Mouse (Mus musculus): ENCODE results near the gene Gm10985. TPM values are rescaled to one million over a fixed set of nuclear protein-coding genes. Genes with fewer than 3 reads are reported as not detected.
A peak's percentile ranks its signal among the peaks of the same experiment; 100 is the strongest.

Gm10985 gene
- not detected in 2 replicates for polyA plus RNA-seq (2016; fragmentation: Nextera tagmentation; extraction: Ambion mirVana)

GRCm38 (mm10) chr3:53844786-53845185 lies at the start of gene Gm10985:
Gm10985 (plus strand) TSS chr3:53845086.
- Histone ChIP-seq H3K36me3 (no peaks in the 10 kb centered on the region), H3K9ac (replicated peaks) (no peak within 1 kb of the TSS), H3K4me1 (no peaks in the 10 kb centered on the region), H3K27ac (replicated peaks) (no peak within 1 kb of the TSS), H3K27me3 (no peaks in the 10 kb centered on the region), H3K4me3 (no peak within 1 kb of the TSS), H3K4me2 (replicated peaks) (no peak within 1 kb of the TSS), H3K9me3 (no peaks in the 10 kb centered on the region)
- 78% methylated on average over 2 of the region's 2 CpGs for WGBS
- ATAC-seq (ENCODE audit: low FRiP score, low read depth): no peak

GRCm38 (mm10) chr3:53796933-53797332 lies 48.0 kb upstream of the Gm10985 start:
- no peak overlapping the region for H3K4me3 ChIP-seq
- no peak overlapping the region for H3K4me2 ChIP-seq (replicated peaks)
- no peaks in the 10 kb centered on the region for H3K4me1 ChIP-seq
- H3K27me3 ChIP-seq: no peaks in the 10 kb centered on the region
- WGBS: 87% methylated on average over 1 of the region's 1 CpGs
- no peak overlapping the region for H3K9ac ChIP-seq (replicated peaks)
- no peak for ATAC-seq (ENCODE audit: low FRiP score, low read depth)
- no peaks in the 10 kb centered on the region for H3K9me3 ChIP-seq
- no peak overlapping the region for H3K27ac ChIP-seq (replicated peaks)
- no peaks in the 10 kb centered on the region for H3K36me3 ChIP-seq

GRCm38 (mm10) chr3:53799671-53800070 lies 45.2 kb upstream of the Gm10985 start:
- Histone ChIP-seq H3K4me1 (no peaks in the 10 kb centered on the region), H3K9ac (replicated peaks) (no peak overlapping the region), H3K4me2 (replicated peaks) (no peak overlapping the region), H3K27ac (replicated peaks) (no peak overlapping the region), H3K4me3 (no peak overlapping the region), H3K27me3 (no peaks in the 10 kb centered on the region), H3K36me3 (no peaks in the 10 kb centered on the region), H3K9me3 (no peaks in the 10 kb centered on the region)
- WGBS: 65% methylated on average over 2 of the region's 2 CpGs
- no peak for ATAC-seq (ENCODE audit: low FRiP score, low read depth)

GRCm38 (mm10) chr3:53813421-53813977 lies 31.4 kb upstream of the Gm10985 start:
- Histone ChIP-seq H3K4me1 (no peaks in the 10 kb centered on the region), H3K27me3 (no peaks in the 10 kb centered on the region), H3K9ac (replicated peaks) (no peak overlapping the region), H3K9me3 (no peaks in the 10 kb centered on the region), H3K27ac (replicated peaks) (no peak overlapping the region), H3K36me3 (no peaks in the 10 kb centered on the region), H3K4me2 (replicated peaks) (no peak overlapping the region), H3K4me3 (no peak overlapping the region)
- ATAC-seq (ENCODE audit: low FRiP score, low read depth): no peak
- 85% methylated on average over 7 of the region's 7 CpGs for WGBS

- 89% methylated on average over 2 of the region's 2 CpGs for WGBS
- Histone ChIP-seq H3K4me2 (replicated peaks) (no peak overlapping the region), H3K27ac (replicated peaks) (no peak overlapping the region), H3K36me3 (no peaks in the 10 kb centered on the region), H3K9ac (replicated peaks) (no peak overlapping the region), H3K27me3 (no peaks in the 10 kb centered on the region), H3K9me3 (no peaks in the 10 kb centered on the region), H3K4me1 (no peaks in the 10 kb centered on the region), H3K4me3 (no peak overlapping the region)
- no peak for ATAC-seq (ENCODE audit: low FRiP score, low read depth)
Observed at GRCm38 (mm10) chr3:53834238-53834637, 10.6 kb upstream of the Gm10985 start.

- WGBS: 81% methylated on average over 7 of the region's 7 CpGs
- no peak for ATAC-seq (ENCODE audit: low FRiP score, low read depth)
Observed at GRCm38 (mm10) chr3:53846206-53846928, 1.5 kb downstream of the Gm10985 start.

GRCm38 (mm10) chr3:53847726-53848125 lies 2.8 kb downstream of the Gm10985 start:
- Histone ChIP-seq H3K36me3 (no peaks in the 10 kb centered on the region), H3K27me3 (no peaks in the 10 kb centered on the region), H3K9me3 (no peaks in the 10 kb centered on the region), H3K4me2 (replicated peaks) (no peak overlapping the region), H3K4me3 (no peak overlapping the region), H3K9ac (replicated peaks) (no peak overlapping the region), H3K4me1 (no peaks in the 10 kb centered on the region), H3K27ac (replicated peaks) (no peak overlapping the region)
- ATAC-seq (ENCODE audit: low FRiP score, low read depth): no peak
- WGBS: 80% methylated on average over 4 of the region's 4 CpGs

More at GRCm38 (mm10) chr3:53846206-53846928, 1.5 kb downstream of the Gm10985 start:
- no peaks in the 10 kb centered on the region for H3K36me3 ChIP-seq
- H3K4me2 ChIP-seq (replicated peaks): no peak overlapping the region
- no peaks in the 10 kb centered on the region for H3K27me3 ChIP-seq
- H3K4me3 ChIP-seq: no peak overlapping the region
- no peak overlapping the region for H3K9ac ChIP-seq (replicated peaks)
- H3K4me1 ChIP-seq: no peaks in the 10 kb centered on the region
- H3K9me3 ChIP-seq: no peaks in the 10 kb centered on the region
- H3K27ac ChIP-seq (replicated peaks): no peak overlapping the region

GRCm38 (mm10) chr3:53848262-53848661 lies 3.4 kb downstream of the Gm10985 start:
- no peaks in the 10 kb centered on the region for H3K4me1 ChIP-seq
- H3K4me3 ChIP-seq: no peak overlapping the region
- WGBS: 87% methylated on average over 11 of the region's 11 CpGs
- no peak overlapping the region for H3K4me2 ChIP-seq (replicated peaks)
- H3K36me3 ChIP-seq: no peaks in the 10 kb centered on the region
- no peak overlapping the region for H3K27ac ChIP-seq (replicated peaks)
- H3K9ac ChIP-seq (replicated peaks): no peak overlapping the region
- no peak for ATAC-seq (ENCODE audit: low FRiP score, low read depth)
- H3K9me3 ChIP-seq: no peaks in the 10 kb centered on the region
- H3K27me3 ChIP-seq: no peaks in the 10 kb centered on the region

GRCm38 (mm10) chr3:53854261-53854660 lies 9.4 kb downstream of the Gm10985 start:
- Histone ChIP-seq H3K9ac (replicated peaks) (no peak overlapping the region), H3K9me3 (no peaks in the 10 kb centered on the region), H3K27ac (replicated peaks) (no peak overlapping the region), H3K4me1 (no peaks in the 10 kb centered on the region), H3K4me3 (no peak overlapping the region), H3K27me3 (no peaks in the 10 kb centered on the region), H3K4me2 (replicated peaks) (no peak overlapping the region), H3K36me3 (peaks cover 23% of the 10 kb centered on the region)
- no peak for ATAC-seq (ENCODE audit: low FRiP score, low read depth)
- 82% methylated on average over 4 of the region's 4 CpGs for WGBS

- Histone ChIP-seq H3K27ac (replicated peaks) (no peak overlapping the region), H3K36me3 (peaks cover 29% of the 10 kb centered on the region), H3K27me3 (no peaks in the 10 kb centered on the region), H3K4me3 (no peak overlapping the region), H3K4me1 (no peaks in the 10 kb centered on the region), H3K9ac (replicated peaks) (no peak overlapping the region), H3K9me3 (no peaks in the 10 kb centered on the region), H3K4me2 (replicated peaks) (no peak overlapping the region)
- ATAC-seq (ENCODE audit: low FRiP score, low read depth): no peak
- 94% methylated on average over 3 of the region's 3 CpGs for WGBS
Observed at GRCm38 (mm10) chr3:53854831-53855230, 9.9 kb downstream of the Gm10985 start.

GRCm38 (mm10) chr3:53863383-53864220 lies 18.7 kb downstream of the Gm10985 start, which contains the start of gene Ufm1:
Ufm1 (minus strand) TSS chr3:53863830.
- ATAC-seq (ENCODE audit: low FRiP score, low read depth): peak; percentile 98
- Histone ChIP-seq H3K4me1 (peaks cover 9% of the 10 kb centered on the region), H3K4me2 (replicated peaks) (peak within 1 kb of the TSS; percentile 73), H3K9me3 (no peaks in the 10 kb centered on the region), H3K36me3 (peaks cover 28% of the 10 kb centered on the region), H3K4me3 (peak within 1 kb of the TSS; percentile 93), H3K27me3 (no peaks in the 10 kb centered on the region), H3K9ac (replicated peaks) (peak within 1 kb of the TSS; percentile 76), H3K27ac (replicated peaks) (peak within 1 kb of the TSS; percentile 32; the same call in 1 of the 2 replicates)
- WGBS: under 1% methylated on average over 58 of the region's 58 CpGs

- ATAC-seq (ENCODE audit: low FRiP score, low read depth): no peak
- WGBS: 64% methylated on average over 4 of the region's 4 CpGs
- H3K36me3 ChIP-seq: no peaks in the 10 kb centered on the region
Observed at GRCm38 (mm10) chr3:53868212-53868611, 23.3 kb downstream of the Gm10985 start.

More at GRCm38 (mm10) chr3:53868212-53868611, 23.3 kb downstream of the Gm10985 start:
- H3K27me3 ChIP-seq: no peaks in the 10 kb centered on the region
- no peak overlapping the region for H3K27ac ChIP-seq (replicated peaks)
- H3K9me3 ChIP-seq: no peaks in the 10 kb centered on the region
- peaks cover 10% of the 10 kb centered on the region; the same call in 1 of the 2 replicates for H3K4me1 ChIP-seq
- H3K9ac ChIP-seq (replicated peaks): no peak overlapping the region
- no peak overlapping the region for H3K4me2 ChIP-seq (replicated peaks)
- H3K4me3 ChIP-seq: no peak overlapping the region

Measured in midbrain, embryonic 12.5 days (tissue).